Mouse (Mus musculus) stomach, embryonic 15.5 days (tissue): ENCODE data around the gene Snd1. TPM values are rescaled to one million over a fixed set of nuclear protein-coding genes. Genes with fewer than 3 reads are reported as not detected.
"Not testable (repeated sequence)": the region's sequence is repeated elsewhere in the genome, so short reads cannot be mapped to it uniquely, and the experiment has no call there.

Experiments used
- ATAC-seq: fragments of 200-750 bp; cut with Nextera tagmentation; 2 replicates; pipeline ENCODE4 v1.8.0; 2017; ENCODE audit warnings: low read depth, moderate number of reproducible peaks, moderate TSS enrichment; ENCODE audit not compliant: insufficient read depth, low FRiP score
- H3K27ac ChIP-seq: fragments of 300-500 bp; sonication (generic); 2 replicates; pipeline ENCODE4 v1.5.1; 2015; ENCODE audit warnings: mild to moderate bottlenecking, inconsistent platforms
- H3K27me3 ChIP-seq: fragments of 300-500 bp; sonication (generic); replicated peaks from 2 replicates; pipeline ENCODE4 v1.6.1; 2015; ENCODE audit warnings: inconsistent platforms
- H3K36me3 ChIP-seq: fragments of 300-500 bp; sonication (generic); 2 replicates; pipeline ENCODE4 v1.6.1; 2015; ENCODE audit warnings: inconsistent platforms
- H3K4me1 ChIP-seq: fragments of 300-500 bp; sonication (generic); 2 replicates; pipeline ENCODE4 v1.6.1; 2015; ENCODE audit warnings: inconsistent platforms
- H3K4me2 ChIP-seq: fragments of 300-500 bp; sonication (generic); 2 replicates; pipeline ENCODE4 v1.6.1; 2015; ENCODE audit warnings: mild to moderate bottlenecking, inconsistent platforms
- H3K4me3 ChIP-seq: fragments of 300-500 bp; sonication (generic); replicated peaks from 2 replicates; pipeline ENCODE4 v1.5.1; 2015; ENCODE audit warnings: inconsistent platforms
- H3K9ac ChIP-seq: fragments of 300-500 bp; sonication (generic); 2 replicates; pipeline ENCODE4 v1.6.1; 2015; ENCODE audit warnings: inconsistent platforms
- H3K9me3 ChIP-seq: fragments of 300-500 bp; sonication (generic); 2 replicates; pipeline ENCODE4 v1.6.1; 2016; ENCODE audit warnings: inconsistent platforms
- WGBS: fragments of 180-500 bp; shearing (Covaris S2); methylation state at CpG from one replicate; pipeline ENCODE4 v1.1.7; 2015; 5-methylcytosine and 5-hydroxymethylcytosine counted together
- polyA plus RNA-seq: library from polyadenylated mRNA; unstranded; fragments of >200 nt; fragmentation: Nextera tagmentation; extraction: Ambion mirVana; gene quantifications from 2 replicates; pipeline ENCODE4 v1.2.1, GENCODE M21; 2015

The Snd1 gene
- polyA plus RNA-seq, 1 experiment from 2014 or later, result 128 TPM

DNA sequence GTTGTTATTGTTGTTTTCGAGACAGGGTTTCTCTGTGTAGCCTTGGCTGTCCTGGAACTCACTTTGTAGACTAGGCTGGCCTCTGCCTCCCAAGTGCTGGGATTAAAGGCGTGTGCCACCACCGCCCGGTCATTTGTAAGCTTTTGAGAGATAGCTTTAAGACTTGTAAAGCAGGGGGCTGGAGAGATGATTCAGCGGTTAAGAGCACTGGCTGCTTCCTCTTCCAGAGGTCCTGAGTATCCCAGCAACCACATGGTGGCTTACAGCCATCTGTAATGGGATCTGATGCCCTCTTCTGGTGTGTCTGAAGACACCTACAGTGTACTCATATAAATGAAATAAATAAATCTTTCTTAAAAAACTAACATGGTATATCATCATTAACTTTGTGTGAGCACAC lies 45.8 kb downstream of the Snd1 start:
- H3K4me1 ChIP-seq, H3K27me3 ChIP-seq, H3K9ac ChIP-seq, H3K4me2 ChIP-seq, H3K27ac ChIP-seq, ATAC-seq, H3K4me3 ChIP-seq, H3K9me3 ChIP-seq: not testable (repeated sequence)
- H3K36me3 ChIP-seq, result peaks cover 18% of the 10 kb centered on the region; the same call in 1 of the 2 replicates
- WGBS, result 81% methylated on average over 5 of the region's 5 CpGs

DNA sequence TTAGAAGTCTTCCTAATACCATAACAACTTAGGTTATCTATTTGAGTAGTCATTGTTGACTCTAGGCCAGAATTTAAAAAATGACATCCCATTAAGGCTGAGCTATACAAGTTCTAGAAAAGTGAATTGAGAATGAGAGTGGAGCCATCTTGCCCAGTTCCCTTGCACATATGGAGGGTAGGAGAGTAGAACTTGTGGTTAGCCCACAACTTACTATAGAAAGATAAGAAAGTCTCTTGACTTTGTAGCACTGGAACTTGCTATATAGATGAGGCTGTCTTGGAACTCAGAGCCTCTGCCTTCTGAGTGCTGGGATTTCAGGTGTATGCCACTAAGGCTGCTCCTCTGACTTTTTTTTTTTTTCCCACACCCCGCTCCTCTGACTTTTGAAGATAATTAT lies 46.5 kb downstream of the Snd1 start:
- Histone ChIP-seq H3K9me3 (no peaks in the 10 kb centered on the region), H3K27me3 (no peaks in the 10 kb centered on the region), H3K4me3 (no peak overlapping the region), H3K4me2 (no peak overlapping the region), H3K9ac (no peak overlapping the region), H3K36me3 (peaks cover 22% of the 10 kb centered on the region; the same call in 1 of the 2 replicates), H3K27ac (no peak overlapping the region), H3K4me1 (no peaks in the 10 kb centered on the region)
- 92% methylated on average over 1 of the region's 1 CpGs for WGBS
- no peak for ATAC-seq

DNA sequence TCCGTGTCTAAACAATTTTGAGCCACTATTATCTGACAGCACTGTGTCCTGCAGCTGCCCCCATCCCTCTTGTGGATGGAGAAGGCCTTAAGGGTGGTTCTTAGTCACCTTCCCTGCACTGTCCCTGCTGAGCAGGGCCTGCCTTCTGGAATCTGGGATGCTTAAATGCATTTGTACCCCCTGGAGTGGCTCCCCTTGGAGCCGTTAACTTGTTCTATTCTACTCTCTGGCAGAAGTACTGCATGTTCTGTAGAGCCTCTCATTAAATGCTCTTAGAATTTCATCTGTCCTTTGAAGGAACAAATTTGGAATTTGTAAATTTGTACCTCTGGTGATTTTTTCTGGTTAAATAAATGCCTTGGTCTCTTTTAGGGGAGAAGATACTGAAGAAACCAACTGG lies 50.6 kb downstream of the Snd1 start:
- 79% methylated on average over 2 of the region's 2 CpGs for WGBS
- Histone ChIP-seq H3K4me2 (no peak overlapping the region), H3K27ac (no peak overlapping the region), H3K4me3 (no peak overlapping the region), H3K27me3 (no peaks in the 10 kb centered on the region), H3K36me3 (peaks cover 32% of the 10 kb centered on the region), H3K9me3 (no peaks in the 10 kb centered on the region), H3K9ac (no peak overlapping the region), H3K4me1 (no peaks in the 10 kb centered on the region)
- ATAC-seq, result no peak

DNA sequence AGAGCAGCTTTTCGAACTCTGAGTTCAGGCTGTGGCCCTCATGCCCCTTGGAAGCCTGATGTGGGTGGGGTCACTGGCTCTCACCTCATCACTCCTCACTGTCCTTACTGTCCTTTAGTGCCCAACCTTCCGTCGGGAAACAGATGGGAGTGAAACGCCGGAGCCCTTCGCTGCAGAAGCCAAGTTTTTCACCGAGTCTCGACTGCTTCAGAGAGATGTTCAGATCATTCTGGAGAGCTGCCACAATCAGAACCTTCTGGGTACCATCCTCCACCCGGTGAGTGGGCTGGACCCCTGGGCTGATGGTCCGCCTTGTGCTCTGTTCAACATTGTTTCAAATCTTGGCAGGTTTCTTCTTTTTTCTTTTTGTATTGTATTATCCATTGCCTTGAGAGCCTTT lies 52.5 kb downstream of the Snd1 start:
- 92% methylated on average over 10 of the region's 10 CpGs for WGBS

DNA sequence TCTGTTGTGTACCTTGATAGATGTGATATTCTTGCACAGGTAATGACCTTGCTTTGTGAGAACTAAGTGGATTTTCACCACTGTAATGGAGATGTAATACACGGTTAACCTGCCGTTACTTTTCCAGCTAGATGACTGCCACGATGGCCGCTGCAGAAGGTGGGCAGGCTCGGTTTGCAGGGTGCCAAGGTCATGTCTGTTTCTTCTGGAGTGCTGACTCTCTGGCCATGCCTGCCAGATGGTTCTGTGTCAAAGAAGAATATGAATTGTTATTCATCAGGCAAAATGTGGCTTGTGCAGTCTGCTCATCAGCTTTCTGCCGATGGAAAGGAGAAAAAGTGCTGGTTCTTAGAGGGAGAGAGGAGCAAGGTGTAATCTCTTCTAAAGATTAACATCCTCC lies 53.3 kb downstream of the Snd1 start:
- no peak overlapping the region for H3K27ac ChIP-seq
- ATAC-seq, result no peak
- H3K4me2 ChIP-seq, result no peak overlapping the region
- 87% methylated on average over 6 of the region's 6 CpGs for WGBS
- no peaks in the 10 kb centered on the region for H3K27me3 ChIP-seq
- H3K4me3 ChIP-seq, result no peak overlapping the region
- no peaks in the 10 kb centered on the region for H3K4me1 ChIP-seq
- H3K36me3 ChIP-seq, result peaks cover 27% of the 10 kb centered on the region
- H3K9ac ChIP-seq, result no peak overlapping the region
- no peaks in the 10 kb centered on the region for H3K9me3 ChIP-seq

More for the DNA sequence above, 52.5 kb downstream of the Snd1 start:
- Histone ChIP-seq H3K4me2 (no peak overlapping the region), H3K27me3 (no peaks in the 10 kb centered on the region), H3K9ac (no peak overlapping the region), H3K4me3 (no peak overlapping the region), H3K36me3 (peaks cover 31% of the 10 kb centered on the region), H3K4me1 (no peaks in the 10 kb centered on the region), H3K27ac (no peak overlapping the region), H3K9me3 (no peaks in the 10 kb centered on the region)
- ATAC-seq, result no peak

DNA sequence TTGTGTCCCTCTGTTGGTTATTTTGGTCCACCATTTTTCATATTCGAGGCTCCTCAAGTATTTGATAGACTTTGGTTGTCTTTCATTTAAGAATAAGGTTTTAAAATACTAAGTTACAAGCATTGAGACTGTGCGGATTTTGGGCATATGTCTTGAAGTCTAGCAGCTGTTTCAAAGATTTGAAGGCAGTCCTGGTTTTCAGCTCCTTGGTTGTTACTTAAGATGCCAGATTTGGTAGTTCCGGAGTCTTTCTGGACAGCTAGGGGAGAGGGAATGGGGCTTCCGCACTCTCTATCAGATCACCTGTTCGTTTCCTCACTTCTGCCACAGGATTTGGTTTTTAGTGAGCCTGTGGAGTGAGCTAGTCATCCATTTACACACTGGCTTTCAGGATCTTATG lies 61.5 kb downstream of the Snd1 start:
- Histone ChIP-seq H3K4me1 (no peaks in the 10 kb centered on the region), H3K4me2 (no peak overlapping the region), H3K27me3 (no peaks in the 10 kb centered on the region), H3K4me3 (no peak overlapping the region), H3K27ac (no peak overlapping the region), H3K9me3 (no peaks in the 10 kb centered on the region), H3K9ac (no peak overlapping the region), H3K36me3 (peaks cover 7% of the 10 kb centered on the region; the same call in 1 of the 2 replicates)
- 85% methylated on average over 5 of the region's 5 CpGs for WGBS
- no peak for ATAC-seq

DNA sequence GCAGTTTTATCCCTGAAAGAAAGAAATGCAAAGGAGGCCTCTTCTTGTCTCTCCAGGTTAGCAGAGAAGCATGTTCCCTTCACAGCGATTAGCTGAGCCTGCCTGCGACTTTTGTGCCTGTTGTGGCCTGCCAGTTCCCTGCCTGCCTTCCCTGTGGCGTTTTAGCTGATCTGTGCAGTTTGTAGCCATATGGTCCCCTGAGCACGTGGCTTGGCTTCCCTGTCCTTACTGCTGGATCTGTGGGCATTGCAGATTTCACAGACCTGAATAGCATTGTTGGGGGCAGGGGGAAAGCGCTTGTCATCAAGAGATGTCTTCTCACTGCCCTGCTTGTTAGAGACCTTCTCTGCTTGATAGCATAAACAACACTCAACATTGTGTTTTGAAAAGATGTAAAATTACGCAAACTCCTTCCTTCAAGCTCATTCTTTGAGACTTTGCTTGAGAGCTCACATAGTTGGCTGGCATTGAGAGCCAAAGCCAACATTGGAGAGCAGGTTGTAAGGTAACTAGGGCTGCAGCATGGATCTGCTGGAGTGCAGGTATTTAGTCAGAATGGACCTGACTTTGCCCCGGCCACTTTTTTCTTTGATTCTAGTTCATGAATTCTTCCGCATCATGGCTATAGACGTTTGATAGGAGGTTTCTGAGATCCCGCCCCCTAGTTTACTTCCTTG lies 63.0 kb downstream of the Snd1 start:
- H3K27ac ChIP-seq, result no peak overlapping the region
- H3K4me1 ChIP-seq, result no peaks in the 10 kb centered on the region
- ATAC-seq, result no peak
- peaks cover 6% of the 10 kb centered on the region; the same call in 1 of the 2 replicates for H3K36me3 ChIP-seq
- no peak overlapping the region for H3K4me2 ChIP-seq
- no peak overlapping the region for H3K4me3 ChIP-seq
- H3K9ac ChIP-seq, result no peak overlapping the region
- no peaks in the 10 kb centered on the region for H3K9me3 ChIP-seq
- 81% methylated on average over 10 of the region's 10 CpGs for WGBS
- H3K27me3 ChIP-seq, result no peaks in the 10 kb centered on the region

DNA sequence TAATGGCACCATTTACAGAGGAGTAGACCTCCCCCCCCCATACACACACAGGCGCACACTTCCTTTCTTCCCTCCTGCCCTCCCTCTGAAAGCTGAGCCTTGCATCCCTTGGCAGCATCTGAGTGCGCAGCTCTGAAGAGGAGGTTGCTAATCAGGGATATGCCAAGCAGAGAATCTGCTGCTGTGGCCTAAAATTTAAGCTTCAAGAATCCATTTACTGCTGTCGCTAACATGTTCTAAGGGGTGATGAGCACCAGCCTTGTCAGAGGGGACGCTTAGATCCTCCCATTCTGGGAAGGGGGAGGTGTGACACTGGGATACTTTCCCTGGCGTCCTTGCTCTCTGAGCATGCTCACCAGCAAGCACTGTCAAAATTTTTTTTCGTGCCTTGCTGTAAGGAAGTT lies 67.4 kb downstream of the Snd1 start:
- H3K4me2 ChIP-seq, result no peak overlapping the region
- H3K4me3 ChIP-seq, result no peak overlapping the region
- H3K36me3 ChIP-seq, result peaks cover 5% of the 10 kb centered on the region; the same call in 1 of the 2 replicates
- 77% methylated on average over 6 of the region's 6 CpGs for WGBS
- no peaks in the 10 kb centered on the region for H3K27me3 ChIP-seq
- ATAC-seq, result no peak
- no peaks in the 10 kb centered on the region for H3K9me3 ChIP-seq
- H3K9ac ChIP-seq, result no peak overlapping the region
- no peak overlapping the region for H3K27ac ChIP-seq
- H3K4me1 ChIP-seq, result no peaks in the 10 kb centered on the region

DNA sequence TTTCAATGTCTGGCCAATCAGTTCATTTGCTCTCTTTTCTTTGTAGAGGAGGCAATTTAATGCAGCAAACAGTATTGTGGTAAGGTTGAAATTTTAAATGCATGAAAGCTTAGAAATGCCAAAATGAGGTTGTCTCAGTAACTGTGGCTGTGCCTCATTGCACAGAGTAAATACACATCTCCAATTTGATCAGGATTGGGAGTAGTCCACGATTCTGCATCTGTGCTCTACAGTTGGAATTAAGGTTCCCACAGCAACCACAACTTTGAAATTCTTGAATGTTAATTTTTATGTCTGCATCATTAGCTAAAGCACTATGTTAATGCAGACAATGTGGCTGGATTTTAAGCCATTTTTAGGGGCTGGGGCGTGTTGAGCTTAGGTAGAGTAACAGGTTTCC lies 72.0 kb downstream of the Snd1 start:
- no peaks in the 10 kb centered on the region for H3K27me3 ChIP-seq
- no peaks in the 10 kb centered on the region for H3K4me1 ChIP-seq
- H3K36me3 ChIP-seq, result peaks cover 10% of the 10 kb centered on the region; the same call in 1 of the 2 replicates
- no peak overlapping the region for H3K4me3 ChIP-seq
- no peak for ATAC-seq
- no peaks in the 10 kb centered on the region for H3K9me3 ChIP-seq
- H3K27ac ChIP-seq, result no peak overlapping the region
- no peak overlapping the region for H3K9ac ChIP-seq
- H3K4me2 ChIP-seq, result no peak overlapping the region
- WGBS, result 88% methylated on average over 2 of the region's 2 CpGs

DNA sequence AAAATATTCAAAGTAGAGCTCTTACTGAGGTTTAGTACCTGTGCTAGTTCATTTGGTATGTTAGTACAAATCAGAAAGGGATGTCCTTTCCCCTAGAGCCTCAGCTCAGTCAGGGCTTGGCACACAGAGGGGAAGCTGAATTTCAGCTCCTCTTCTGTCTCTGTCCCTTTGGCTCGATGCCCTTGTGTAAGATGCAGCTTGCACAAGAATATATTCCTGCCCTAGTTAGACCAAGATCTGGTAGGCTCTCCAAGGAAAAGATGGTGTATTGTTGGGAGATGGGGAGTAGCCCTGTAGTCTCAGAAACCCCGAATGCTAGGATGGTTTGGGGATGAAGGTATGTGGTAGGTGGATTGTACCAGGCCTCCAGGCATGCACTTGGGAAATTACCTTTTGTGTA lies 74.4 kb downstream of the Snd1 start:
- no peak for ATAC-seq
- Histone ChIP-seq H3K4me2 (no peak overlapping the region), H3K4me3 (no peak overlapping the region), H3K4me1 (no peaks in the 10 kb centered on the region), H3K9ac (no peak overlapping the region), H3K27ac (no peak overlapping the region), H3K27me3 (no peaks in the 10 kb centered on the region), H3K9me3 (no peaks in the 10 kb centered on the region), H3K36me3 (peaks cover 10% of the 10 kb centered on the region; the same call in 1 of the 2 replicates)
- 85% methylated on average over 2 of the region's 2 CpGs for WGBS

DNA sequence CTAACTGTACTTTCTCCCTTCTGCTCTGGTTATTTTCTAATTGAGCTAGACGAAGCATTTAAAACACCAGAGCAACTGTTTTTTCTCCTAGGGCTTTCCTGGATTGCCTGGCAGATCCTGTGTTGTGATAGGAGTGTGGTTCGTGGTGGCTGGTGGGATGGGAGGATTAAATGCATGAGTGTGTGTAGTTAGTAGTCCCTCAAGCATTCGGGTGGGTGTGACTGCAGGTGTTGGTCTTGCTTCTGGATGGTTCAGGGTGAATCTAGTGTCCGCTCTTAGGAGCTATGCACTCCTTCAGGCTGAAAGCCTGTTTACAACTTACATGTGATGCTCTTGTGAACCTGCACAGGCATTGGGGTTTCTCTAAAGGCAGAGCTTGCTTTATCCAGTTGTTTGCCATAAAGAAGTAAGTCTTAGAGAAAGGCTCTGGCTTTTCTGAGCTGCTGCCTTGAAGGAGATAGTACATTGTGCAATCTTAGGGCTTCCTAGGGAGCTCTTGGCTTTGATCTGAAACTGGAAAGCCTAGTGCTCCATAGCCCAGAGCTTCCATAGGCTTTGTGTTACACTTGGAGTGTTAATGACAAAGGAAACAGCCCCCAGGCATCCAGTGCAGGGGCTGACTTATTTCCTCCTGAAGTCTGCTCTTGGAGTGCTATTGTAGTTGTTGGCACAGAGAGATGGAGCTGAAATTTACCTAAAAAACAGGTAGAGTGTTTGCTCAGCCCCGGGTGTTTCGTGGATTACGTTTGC lies 75.5 kb downstream of the Snd1 start:
- Histone ChIP-seq H3K36me3 (peaks cover 8% of the 10 kb centered on the region; the same call in 1 of the 2 replicates), H3K4me2 (no peak overlapping the region), H3K9me3 (no peaks in the 10 kb centered on the region), H3K4me3 (no peak overlapping the region), H3K27me3 (no peaks in the 10 kb centered on the region), H3K4me1 (no peaks in the 10 kb centered on the region), H3K9ac (no peak overlapping the region), H3K27ac (no peak overlapping the region)
- ATAC-seq, result no peak
- 79% methylated on average over 7 of the region's 7 CpGs for WGBS

DNA sequence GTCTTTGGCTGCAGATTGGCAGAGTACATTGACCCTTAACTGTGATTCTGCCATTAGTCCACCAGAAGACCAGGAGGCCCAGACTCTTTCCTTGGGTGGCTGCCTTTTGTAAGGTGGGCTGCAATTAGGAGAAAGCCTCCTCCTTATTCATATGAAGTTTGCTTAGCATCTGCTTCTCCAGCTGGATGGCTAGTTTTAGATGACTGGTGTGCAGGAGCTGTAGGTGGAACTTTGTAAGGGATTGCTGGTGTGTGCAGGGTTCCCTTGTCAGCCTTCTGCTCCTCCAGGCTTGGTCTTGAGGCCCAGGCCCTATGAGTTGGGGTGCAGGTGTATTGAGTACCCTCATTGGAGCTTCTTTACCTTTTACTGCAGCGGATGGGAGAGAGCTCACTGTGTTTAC lies 79.5 kb downstream of the Snd1 start:
- Histone ChIP-seq H3K4me2 (no peak overlapping the region), H3K27ac (no peak overlapping the region), H3K36me3 (no peaks in the 10 kb centered on the region), H3K27me3 (no peaks in the 10 kb centered on the region), H3K4me3 (no peak overlapping the region), H3K4me1 (no peaks in the 10 kb centered on the region), H3K9ac (no peak overlapping the region), H3K9me3 (no peaks in the 10 kb centered on the region)
- WGBS, result 88% methylated on average over 1 of the region's 1 CpGs
- ATAC-seq, result no peak
